Mouse (Mus musculus): Measurements from ENCODE around the gene Golt1a. TPM values are rescaled to one million over a fixed set of nuclear protein-coding genes. Genes with fewer than 3 reads are reported as not detected.
A peak's percentile ranks its signal among the peaks of the same experiment; 100 is the strongest.

The Golt1a gene
- total and polyA plus RNA-seq, 3 experiments = not detected

GRCm38 (mm10) chr1:133263134-133263533 lies 46.5 kb upstream of the Golt1a start:
- no peaks in the 10 kb centered on the region for H3K27me3 ChIP-seq (ENCODE audit: control insufficient read depth in 1 of 2, insufficient read depth in 2 of 2, low read length in 2 of 2)
- DNase-seq (ENCODE audit: low read depth, low spot score) = no peak
- no peaks in the 10 kb centered on the region for H3K9me3 ChIP-seq (replicated peaks; ENCODE audit: insufficient read depth, low read length)
- H3K4me3 ChIP-seq (ENCODE audit: control insufficient read depth in 1 of 2, insufficient read depth in 1 of 2, low read depth in 2 of 2, low read length in 2 of 2) = no peak overlapping the region
- no peaks in the 10 kb centered on the region for H3K79me2 ChIP-seq (ENCODE audit: control insufficient read depth, insufficient read depth, low read length, poor library complexity)
- no peak overlapping the region for H3K9ac ChIP-seq (ENCODE audit: control insufficient read depth, low read depth, low read length, poor library complexity, severe bottlenecking)
- peaks cover 0 to 3% of the 10 kb centered on the region in 2 experiments; a peak in 1 of 4 replicates for H3K4me1 ChIP-seq (ENCODE audit: control insufficient read depth in 1 of 2, insufficient read depth in 2 of 2, low read length in 2 of 2)
- H3K36me3 ChIP-seq (ENCODE audit: control insufficient read depth in 1 of 2, insufficient read depth in 2 of 2, low read length in 2 of 2) = peaks cover 2 to 5% of the 10 kb centered on the region in 2 experiments; a peak in 3 of 4 replicates
- TF ChIP-seq ETS1 (IDR thresholded peaks at IDR 0.05; ENCODE audit: low read depth, low read length) (no peak), USF1 (IDR thresholded peaks at IDR 0.05; ENCODE audit: low read depth, low read length) (no peak)
- no peak overlapping the region for H3K27ac ChIP-seq (ENCODE audit: control insufficient read depth, low read depth, low read length)

DNA sequence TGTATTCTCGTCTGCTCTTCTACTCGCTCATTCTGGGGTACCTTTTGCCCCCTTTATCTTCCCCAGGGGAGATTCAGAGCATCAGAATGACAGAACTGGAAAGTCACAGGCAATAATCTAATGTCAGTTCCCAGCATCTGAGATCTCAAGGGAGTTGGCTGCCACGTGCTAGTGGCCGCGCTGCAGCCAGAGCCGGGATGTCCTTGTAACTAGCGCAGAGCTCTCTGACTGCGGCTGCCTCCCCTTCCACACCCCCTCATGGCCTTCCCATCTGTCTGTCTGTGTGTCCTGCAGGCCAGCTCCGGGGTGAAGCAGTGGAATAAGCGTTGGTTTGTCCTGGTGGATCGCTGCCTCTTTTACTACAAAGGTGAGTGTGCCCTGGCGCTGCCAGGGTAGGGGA lies 45.2 kb upstream of the Golt1a start:
- no peak for DNase-seq (ENCODE audit: low read depth, low spot score)
- Histone ChIP-seq H3K27ac (ENCODE audit: control insufficient read depth, low read depth, low read length) (no peak overlapping the region), H3K9me3 (replicated peaks; ENCODE audit: insufficient read depth, low read length) (no peaks in the 10 kb centered on the region), H3K9ac (ENCODE audit: control insufficient read depth, low read depth, low read length, poor library complexity, severe bottlenecking) (no peak overlapping the region), H3K4me3 (ENCODE audit: control insufficient read depth in 1 of 2, insufficient read depth in 1 of 2, low read depth in 2 of 2, low read length in 2 of 2) (no peak overlapping the region), H3K36me3 (ENCODE audit: control insufficient read depth in 1 of 2, insufficient read depth in 2 of 2, low read length in 2 of 2) (peaks cover 2 to 5% of the 10 kb centered on the region in 2 experiments; a peak in 3 of 4 replicates), H3K4me1 (ENCODE audit: control insufficient read depth in 1 of 2, insufficient read depth in 2 of 2, low read length in 2 of 2) (peaks cover 0 to 3% of the 10 kb centered on the region in 2 experiments; a peak in 1 of 4 replicates), H3K79me2 (ENCODE audit: control insufficient read depth, insufficient read depth, low read length, poor library complexity) (no peaks in the 10 kb centered on the region), H3K27me3 (ENCODE audit: control insufficient read depth in 1 of 2, insufficient read depth in 2 of 2, low read length in 2 of 2) (no peaks in the 10 kb centered on the region)
- TF ChIP-seq TCF12 (IDR thresholded peaks at IDR 0.05; ENCODE audit: low read depth, low read length) = no peak
- TF ChIP-seq CHD2 (IDR thresholded peaks at IDR 0.05; ENCODE audit: low read length) = no peak
- TF ChIP-seq JUND (IDR thresholded peaks at IDR 0.05; ENCODE audit: low read depth, low read length) = no peak

DNA sequence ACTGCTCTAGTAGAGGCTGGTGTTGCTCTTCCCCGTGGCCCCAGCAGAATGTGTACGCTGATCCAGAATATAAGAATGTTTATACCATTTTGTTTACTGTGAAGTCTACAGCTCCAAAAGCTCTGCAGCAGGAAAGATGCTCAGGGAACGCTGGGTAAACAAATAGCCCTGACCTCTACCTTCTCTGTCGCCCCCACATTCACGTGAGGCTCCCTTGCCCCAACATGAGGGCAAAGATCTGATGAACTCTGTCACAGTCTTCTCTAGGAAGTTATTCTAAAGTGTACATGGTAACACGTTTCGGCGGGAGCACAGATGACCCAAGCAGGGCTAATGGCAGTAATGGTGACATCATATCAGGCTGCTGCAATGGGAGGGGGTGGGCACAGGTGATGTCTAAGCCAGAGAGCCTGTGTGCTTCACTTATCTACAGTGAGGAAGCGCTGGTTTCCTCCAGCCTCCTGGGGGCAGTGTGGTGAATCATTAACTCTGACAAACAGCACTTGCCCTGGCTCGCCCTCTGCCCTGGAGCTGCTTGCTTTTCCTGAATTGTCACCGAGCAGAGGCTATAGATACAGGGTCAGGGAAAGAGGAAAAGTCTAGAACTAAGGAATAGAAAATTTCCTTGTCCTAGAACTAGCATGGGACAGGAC lies 44.4 kb upstream of the Golt1a start:
- H3K9me3 ChIP-seq (replicated peaks; ENCODE audit: insufficient read depth, low read length) = no peaks in the 10 kb centered on the region
- no peak overlapping the region for H3K27ac ChIP-seq (ENCODE audit: control insufficient read depth, low read depth, low read length)
- H3K27me3 ChIP-seq (ENCODE audit: control insufficient read depth in 1 of 2, insufficient read depth in 2 of 2, low read length in 2 of 2) = no peaks in the 10 kb centered on the region
- H3K4me3 ChIP-seq (ENCODE audit: control insufficient read depth in 1 of 2, insufficient read depth in 1 of 2, low read depth in 2 of 2, low read length in 2 of 2) = no peak overlapping the region
- H3K4me1 ChIP-seq (ENCODE audit: control insufficient read depth in 1 of 2, insufficient read depth in 2 of 2, low read length in 2 of 2) = peaks cover 0 to 3% of the 10 kb centered on the region in 2 experiments; a peak in 1 of 4 replicates
- no peaks in the 10 kb centered on the region for H3K79me2 ChIP-seq (ENCODE audit: control insufficient read depth, insufficient read depth, low read length, poor library complexity)
- peak; percentile 21 for DNase-seq (ENCODE audit: low read depth, low spot score)
- TF ChIP-seq CTCF (IDR thresholded peaks at IDR 0.05 in 2 of 3, conservative IDR thresholded peaks at IDR 0.05 in 1 of 3; ENCODE audit: control insufficient read depth in 1 of 3, insufficient read depth in 1 of 3, low read depth in 2 of 3, low read length in 3 of 3, poor library complexity in 1 of 3, severe bottlenecking in 1 of 3) (peak; percentile 12 to 46 (median 33); a peak in 5 of 6 replicates), MYC (IDR thresholded peaks at IDR 0.05; ENCODE audit: low read depth, low read length) (no peak)
- peaks cover 2 to 5% of the 10 kb centered on the region in 2 experiments; a peak in 3 of 4 replicates for H3K36me3 ChIP-seq (ENCODE audit: control insufficient read depth in 1 of 2, insufficient read depth in 2 of 2, low read length in 2 of 2)
- no peak overlapping the region for H3K9ac ChIP-seq (ENCODE audit: control insufficient read depth, low read depth, low read length, poor library complexity, severe bottlenecking)

GRCm38 (mm10) chr1:133267094-133267493 lies 42.5 kb upstream of the Golt1a start:
- peaks cover 0 to 3% of the 10 kb centered on the region in 2 experiments; a peak in 1 of 4 replicates for H3K4me1 ChIP-seq (ENCODE audit: control insufficient read depth in 1 of 2, insufficient read depth in 2 of 2, low read length in 2 of 2)
- no peak overlapping the region for H3K4me3 ChIP-seq (ENCODE audit: control insufficient read depth in 1 of 2, insufficient read depth in 1 of 2, low read depth in 2 of 2, low read length in 2 of 2)
- H3K9me3 ChIP-seq (replicated peaks; ENCODE audit: insufficient read depth, low read length) = no peaks in the 10 kb centered on the region
- no peak for DNase-seq (ENCODE audit: low read depth, low spot score)
- H3K9ac ChIP-seq (ENCODE audit: control insufficient read depth, low read depth, low read length, poor library complexity, severe bottlenecking) = no peak overlapping the region
- H3K79me2 ChIP-seq (ENCODE audit: control insufficient read depth, insufficient read depth, low read length, poor library complexity) = no peaks in the 10 kb centered on the region
- H3K36me3 ChIP-seq (ENCODE audit: control insufficient read depth in 1 of 2, insufficient read depth in 2 of 2, low read length in 2 of 2) = peaks cover 0 to 2% of the 10 kb centered on the region in 2 experiments; a peak in 3 of 4 replicates
- no peak overlapping the region for H3K27ac ChIP-seq (ENCODE audit: control insufficient read depth, low read depth, low read length)
- no peaks in the 10 kb centered on the region for H3K27me3 ChIP-seq (ENCODE audit: control insufficient read depth in 1 of 2, insufficient read depth in 2 of 2, low read length in 2 of 2)
- TF ChIP-seq GABPA (IDR thresholded peaks at IDR 0.05; ENCODE audit: low read depth, low read length) (no peak), NRF1 (IDR thresholded peaks at IDR 0.05; ENCODE audit: insufficient read depth, low read depth, low read length, poor library complexity, severe bottlenecking) (no peak), USF2 (IDR thresholded peaks at IDR 0.05; ENCODE audit: borderline replicate concordance in 1 of 2, insufficient read depth in 1 of 2, low read depth in 1 of 2, low read length in 2 of 2) (no peak), POLR2A (IDR thresholded peaks at IDR 0.05; ENCODE audit: control insufficient read depth in 1 of 2, insufficient read depth in 1 of 2, low read depth in 1 of 2, low read length in 2 of 2, poor library complexity in 1 of 2) (no peak), ETS1 (IDR thresholded peaks at IDR 0.05; ENCODE audit: low read depth, low read length) (no peak), TAL1 (IDR thresholded peaks at IDR 0.05; ENCODE audit: low read length) (no peak), MEF2A (IDR thresholded peaks at IDR 0.05; ENCODE audit: extremely low read depth, insufficient replicate concordance, low read depth, low read length, poor library complexity, severe bottlenecking) (no peak), SMC3 (IDR thresholded peaks at IDR 0.05; ENCODE audit: low read depth, low read length) (no peak), ZNF384 (IDR thresholded peaks at IDR 0.05; ENCODE audit: low read depth, low read length) (no peak), MAX (IDR thresholded peaks at IDR 0.05; ENCODE audit: low read length) (no peak)

Measured in MEL (cell line).